Mouse (Mus musculus) forebrain, embryonic 11.5 days (tissue): ENCODE results near the gene Tmem204. TPM values are rescaled to one million over a fixed set of nuclear protein-coding genes. Genes with fewer than 3 reads are reported as not detected.

Experiments
- ATAC-seq: fragments of 200-750 bp; cut with Nextera tagmentation; replicated peaks from 2 replicates; pipeline ENCODE4 v1.8.0; 2017; ENCODE audit warnings: moderate TSS enrichment; ENCODE audit not compliant: low FRiP score
- DNase-seq: peaks from one replicate; pipeline ENCODE4 v3.0.0-alpha.2; 2017; ENCODE audit warnings: low spot score
- H3K27ac ChIP-seq: fragments of 300-500 bp; sonication (generic); 2 replicates; pipeline ENCODE4 v1.5.1; 2014; ENCODE audit warnings: low read depth, low read length
- H3K27me3 ChIP-seq: fragments of 300-500 bp; sonication (generic); 2 replicates; pipeline ENCODE4 v1.6.1; 2014; ENCODE audit warnings: mild to moderate bottlenecking, low read length, mixed read lengths; ENCODE audit not compliant: control insufficient read depth, insufficient read depth
- H3K36me3 ChIP-seq: fragments of 300-500 bp; sonication (generic); 2 replicates; pipeline ENCODE4 v1.6.1; 2014; ENCODE audit warnings: mild to moderate bottlenecking, low read length, moderate library complexity, mixed read lengths; ENCODE audit not compliant: control insufficient read depth, insufficient read depth
- H3K4me1 ChIP-seq: fragments of 300-500 bp; sonication (generic); replicated peaks from 2 replicates; pipeline ENCODE4 v1.6.1; 2014; ENCODE audit warnings: low read length, mixed read lengths; ENCODE audit not compliant: control insufficient read depth, insufficient read depth
- H3K4me2 ChIP-seq: fragments of 300-500 bp; sonication (generic); 2 replicates; pipeline ENCODE4 v1.6.1; 2014; ENCODE audit warnings: low read depth, mild to moderate bottlenecking, low read length, moderate library complexity, mixed read lengths; ENCODE audit not compliant: severe bottlenecking
- H3K4me3 ChIP-seq: fragments of 300-500 bp; sonication (generic); 2 replicates; pipeline ENCODE4 v1.5.1; 2014; ENCODE audit warnings: low read depth, low read length
- H3K9ac ChIP-seq: fragments of 300-500 bp; sonication (generic); 2 replicates; pipeline ENCODE4 v1.6.1; 2014; ENCODE audit warnings: low read length
- H3K9me3 ChIP-seq: fragments of 300-500 bp; sonication (generic); 2 replicates; pipeline ENCODE4 v1.6.1; 2016; ENCODE audit warnings: low read length, mixed read lengths; ENCODE audit not compliant: control insufficient read depth
- WGBS: fragments of 180-500 bp; shearing (Covaris S2); extraction: QIAGEN DNeasy Blood & Tissue Kit; methylation state at CpG from one replicate; pipeline ENCODE4 v1.1.7; 2014; 5-methylcytosine and 5-hydroxymethylcytosine counted together
- polyA plus RNA-seq: library from polyadenylated mRNA; unstranded; fragments of >200 nt; fragmentation: Nextera tagmentation; extraction: Ambion mirVana; gene quantifications from 2 replicates; pipeline ENCODE4 v1.2.1, GENCODE M21; 2014

Tmem204 gene
- polyA plus RNA-seq, 1 experiment from 2014 or later = 9.8 TPM

DNA sequence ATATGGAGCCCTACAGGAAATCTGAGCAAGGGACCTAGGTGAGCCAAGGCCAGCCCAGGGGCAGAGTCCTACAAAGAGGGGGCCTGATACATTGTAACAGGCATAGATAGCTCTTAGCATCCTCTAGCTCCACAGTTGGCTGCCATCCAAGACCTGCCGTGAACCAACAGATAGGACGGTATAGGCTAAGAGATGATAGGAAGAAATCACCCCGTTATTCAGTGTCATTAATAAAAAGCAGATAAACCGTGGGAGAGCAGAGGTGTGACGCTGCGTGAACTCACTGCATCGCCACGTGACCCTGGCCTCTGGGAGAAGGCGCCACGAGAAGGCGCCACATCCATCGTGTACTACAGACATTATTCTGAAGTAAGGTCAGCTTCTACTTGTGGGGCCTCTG, 19.5 kb downstream of the Tmem204 start:
- ATAC-seq = no peak
- H3K36me3 ChIP-seq = no peaks in the 10 kb centered on the region

GRCm38 (mm10) chr17:25063261-25063660, 20.1 kb downstream of the Tmem204 start:
- Histone ChIP-seq H3K27me3 (no peaks in the 10 kb centered on the region), H3K4me1 (no peaks in the 10 kb centered on the region), H3K27ac (no peak overlapping the region), H3K4me3 (no peak overlapping the region), H3K4me2 (no peak overlapping the region), H3K9me3 (no peaks in the 10 kb centered on the region), H3K9ac (no peak overlapping the region), H3K36me3 (no peaks in the 10 kb centered on the region)
- ATAC-seq (no peak), DNase-seq (no peak)
- WGBS = 84% methylated on average over 4 of the region's 4 CpGs

More for the DNA sequence above, 19.5 kb downstream of the Tmem204 start:
- Histone ChIP-seq H3K27me3 (no peaks in the 10 kb centered on the region), H3K27ac (no peak overlapping the region), H3K4me1 (no peaks in the 10 kb centered on the region), H3K4me2 (no peak overlapping the region), H3K4me3 (no peak overlapping the region), H3K9ac (no peak overlapping the region), H3K9me3 (no peaks in the 10 kb centered on the region)
- DNase-seq = no peak
- WGBS = 93% methylated on average over 12 of the region's 12 CpGs

GRCm38 (mm10) chr17:25057041-25057440, 26.4 kb downstream of the Tmem204 start:
- H3K4me2 ChIP-seq = no peak overlapping the region
- no peaks in the 10 kb centered on the region for H3K27me3 ChIP-seq
- no peak overlapping the region for H3K4me3 ChIP-seq
- WGBS = 91% methylated on average over 6 of the region's 6 CpGs
- no peaks in the 10 kb centered on the region; the same call in 1 of the 2 replicates for H3K36me3 ChIP-seq
- H3K4me1 ChIP-seq = no peaks in the 10 kb centered on the region
- H3K9ac ChIP-seq = no peak overlapping the region
- H3K9me3 ChIP-seq = no peaks in the 10 kb centered on the region
- H3K27ac ChIP-seq = no peak overlapping the region
- ATAC-seq = no peak
- no peak for DNase-seq

DNA sequence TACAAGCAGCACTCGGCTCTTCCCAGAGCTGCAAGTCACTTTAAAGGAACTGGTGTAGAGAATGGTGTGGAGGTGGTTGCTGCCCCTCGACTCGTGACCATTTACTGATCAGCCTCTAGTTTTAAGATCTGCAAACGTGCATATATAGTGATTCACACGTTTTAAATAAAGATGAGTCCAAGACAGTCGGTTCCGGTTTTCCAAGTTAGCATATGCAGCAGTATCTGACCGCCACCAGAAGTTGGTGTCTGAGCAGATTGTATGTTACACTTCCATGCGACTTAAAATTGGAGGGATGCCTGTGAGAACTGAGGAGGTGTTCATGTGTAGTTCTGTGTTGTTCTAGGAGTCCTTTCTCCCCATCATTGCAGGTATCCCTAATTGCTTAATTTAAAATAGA, 30.1 kb downstream of the Tmem204 start:
- Histone ChIP-seq H3K27me3 (no peaks in the 10 kb centered on the region), H3K27ac (no peak overlapping the region), H3K4me2 (no peak overlapping the region), H3K36me3 (no peaks in the 10 kb centered on the region; the same call in 1 of the 2 replicates), H3K4me3 (no peak overlapping the region), H3K4me1 (no peaks in the 10 kb centered on the region), H3K9me3 (no peaks in the 10 kb centered on the region), H3K9ac (no peak overlapping the region)
- ATAC-seq (no peak), DNase-seq (no peak)
- WGBS = 84% methylated on average over 9 of the region's 9 CpGs

DNA sequence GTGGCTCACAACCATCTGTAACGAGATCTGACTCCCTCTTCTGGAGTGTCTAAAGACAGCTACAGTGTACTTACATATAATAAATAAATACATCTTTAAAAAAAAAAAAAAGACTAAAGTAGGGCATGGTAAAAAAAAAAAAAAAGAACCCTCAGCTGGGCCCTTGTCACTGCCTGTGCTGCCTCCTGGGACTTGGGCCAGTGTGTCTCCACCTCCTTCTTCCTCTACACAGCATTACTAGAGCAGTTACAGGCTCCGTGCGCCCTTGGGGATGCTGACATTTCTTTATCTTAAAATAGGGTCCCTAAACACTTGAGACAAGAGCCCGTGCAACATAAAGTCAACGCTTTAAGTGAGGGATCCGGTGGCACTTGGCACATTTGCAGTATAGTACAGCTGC, 36.2 kb downstream of the Tmem204 start:
- no peak overlapping the region for H3K4me3 ChIP-seq
- H3K9me3 ChIP-seq = no peaks in the 10 kb centered on the region
- H3K4me2 ChIP-seq = no peak overlapping the region
- H3K9ac ChIP-seq = no peak overlapping the region
- H3K4me1 ChIP-seq = no peaks in the 10 kb centered on the region
- 94% methylated on average over 5 of the region's 6 CpGs for WGBS
- H3K27me3 ChIP-seq = no peaks in the 10 kb centered on the region
- DNase-seq (no peak), ATAC-seq (no peak)
- H3K36me3 ChIP-seq = no peaks in the 10 kb centered on the region
- H3K27ac ChIP-seq = no peak overlapping the region

GRCm38 (mm10) chr17:25045281-25045680, 38.1 kb downstream of the Tmem204 start:
- Histone ChIP-seq H3K4me1 (no peaks in the 10 kb centered on the region), H3K4me2 (no peak overlapping the region), H3K27ac (no peak overlapping the region), H3K27me3 (no peaks in the 10 kb centered on the region), H3K9me3 (no peaks in the 10 kb centered on the region), H3K36me3 (no peaks in the 10 kb centered on the region), H3K4me3 (no peak overlapping the region), H3K9ac (no peak overlapping the region)
- DNase-seq (no peak), ATAC-seq (no peak)
- 84% methylated on average over 4 of the region's 4 CpGs for WGBS

- DNase-seq (no peak), ATAC-seq (no peak)
- Histone ChIP-seq H3K4me2 (no peak overlapping the region), H3K27ac (no peak overlapping the region), H3K4me3 (no peak overlapping the region), H3K4me1 (no peaks in the 10 kb centered on the region), H3K9me3 (no peaks in the 10 kb centered on the region), H3K27me3 (no peaks in the 10 kb centered on the region), H3K36me3 (no peaks in the 10 kb centered on the region), H3K9ac (no peak overlapping the region)
- 77% methylated on average over 7 of the region's 7 CpGs for WGBS
Observed at GRCm38 (mm10) chr17:25044879-25045278, 38.5 kb downstream of the Tmem204 start.

GRCm38 (mm10) chr17:25036183-25036582, 47.2 kb downstream of the Tmem204 start:
- Histone ChIP-seq H3K4me1 (no peaks in the 10 kb centered on the region), H3K4me2 (no peak overlapping the region), H3K9ac (no peak overlapping the region), H3K9me3 (no peaks in the 10 kb centered on the region), H3K27me3 (no peaks in the 10 kb centered on the region), H3K27ac (no peak overlapping the region), H3K4me3 (no peak overlapping the region), H3K36me3 (no peaks in the 10 kb centered on the region; the same call in 1 of the 2 replicates)
- no peak for DNase-seq
- 69% methylated on average over 4 of the region's 4 CpGs for WGBS
- ATAC-seq = no peak

- Histone ChIP-seq H3K27ac (peak overlapping the region; percentile 69), H3K36me3 (0 out of 2 replicates have a peak, but pooled peaks cover 2% of the 10 kb centered on the region), H3K4me3 (peak overlapping the region; percentile 99), H3K27me3 (no peaks in the 10 kb centered on the region), H3K9me3 (no peaks in the 10 kb centered on the region), H3K9ac (peak overlapping the region; percentile 70), H3K4me2 (peak overlapping the region; percentile 93), H3K4me1 (peaks cover 4% of the 10 kb centered on the region; the same call in 1 of the 2 replicates)
- peak; percentile 87 for ATAC-seq
- DNase-seq = peak; percentile 85
- under 1% methylated on average over 55 of the region's 55 CpGs for WGBS
Observed at GRCm38 (mm10) chr17:25016292-25017132, 66.9 kb downstream of the Tmem204 start.
